Mouse (Mus musculus) brain, embryonic 14.5 days (tissue): ENCODE measurements around the gene Tas1r1.

ENCODE experiments used
- CTCF ChIP-seq: fragments of 200-500 bp; IDR thresholded peaks from 2 replicates; pipeline ENCODE4 v1.5.1; 2012; ENCODE audit warnings: inconsistent platforms, mild to moderate bottlenecking, moderate library complexity, borderline replicate concordance; ENCODE audit not compliant: insufficient read depth, insufficient read length; ENCODE audit errors: extremely low read depth
- POLR2A ChIP-seq: fragments of 200-500 bp; IDR thresholded peaks from 2 replicates; pipeline ENCODE4 v1.6.1; 2012; ENCODE audit warnings: mild to moderate bottlenecking, inconsistent platforms, borderline replicate concordance; ENCODE audit not compliant: poor library complexity, insufficient read depth, insufficient read length, severe bottlenecking; ENCODE audit errors: extremely low read depth

- TF ChIP-seq CTCF (no peak), POLR2A (no peak)
These were observed 40.9 kb upstream of the Tas1r1 start for GRCm38 (mm10) chr4:152079261-152079660.
